In genomic region chr5:24387264-24388241, GRCm38 (mm10) we compare ENCODE assay signal across 8 mouse cellular contexts. TPM values are rescaled to one million over a fixed set of nuclear protein-coding genes. Genes with fewer than 3 reads are reported as not detected.
DNase-seq lines count a peak whose midpoint lies in the region; ATAC-seq and TF ChIP-seq lines count a peak whose summit lies in the region.

No protein-coding gene starts in this region.

- no peak overlapping the region for H3K27ac ChIP-seq in spleen, adult 2 months (ENCODE audit: insufficient read depth, low read length)
- no peak overlapping the region for H3K27ac ChIP-seq in embryonic facial prominence, embryonic 11.5 days (replicated peaks; ENCODE audit: low read depth, low read length)
- H3K27ac ChIP-seq in heart, embryonic 13.5 days (replicated peaks), result peak overlapping the region; percentile 73
- H3K27ac ChIP-seq in kidney, embryonic 15.5 days, result 0 out of 2 replicates have a peak overlapping the region, but pooled peaks have one; percentile 33
- H3K27ac ChIP-seq in midbrain, embryonic 16.5 days (ENCODE audit: low read length), result peak overlapping the region; percentile 42
- H3K27ac ChIP-seq in thymus, adult 2 months (ENCODE audit: control insufficient read depth, insufficient read depth, low read length), result no peak overlapping the region

- ATAC-seq in embryonic facial prominence, embryonic 11.5 days (replicated peaks; ENCODE audit: insufficient number of reproducible peaks, low FRiP score, low TSS enrichment, low read depth), result 0 out of 2 replicates have a peak, but pooled peaks have one; percentile 17
- ATAC-seq in heart, embryonic 13.5 days (ENCODE audit: extremely low read depth, insufficient number of reproducible peaks, low FRiP score, low TSS enrichment), result 0 out of 2 replicates have a peak, but pooled peaks have one; percentile 3
- ATAC-seq in kidney, embryonic 15.5 days (replicated peaks; ENCODE audit: low FRiP score), result peak; percentile 38
- peak; percentile 25; the same call in 1 of the 2 replicates for ATAC-seq in midbrain, embryonic 16.5 days

- no peak for DNase-seq in spleen, adult 2 months (ENCODE audit: low read depth in 1 of 2, low spot score in 2 of 2)
- no peak for DNase-seq in spleen, adult 18-20 months
- DNase-seq in embryonic facial prominence, embryonic 11.5 days (ENCODE audit: low spot score), result peak; percentile 67
- peak; percentile 40 for DNase-seq in liver
- DNase-seq in thymus, adult 2 months, result peak; percentile 40

- no peaks in the 10 kb centered on the region for H3K36me3 ChIP-seq in spleen, adult 2 months (ENCODE audit: control insufficient read depth, insufficient read depth, low read length)
- no peaks in the 10 kb centered on the region for H3K36me3 ChIP-seq in embryonic facial prominence, embryonic 11.5 days (replicated peaks; ENCODE audit: control insufficient read depth, insufficient read depth, low read depth, low read length)
- H3K36me3 ChIP-seq in heart, embryonic 13.5 days, result no peaks in the 10 kb centered on the region
- H3K36me3 ChIP-seq in kidney, embryonic 15.5 days, result no peaks in the 10 kb centered on the region
- H3K36me3 ChIP-seq in midbrain, embryonic 16.5 days (ENCODE audit: control insufficient read depth, insufficient read depth, low read length), result no peaks in the 10 kb centered on the region
- H3K36me3 ChIP-seq in thymus, adult 2 months (ENCODE audit: control insufficient read depth, insufficient read depth, low read length), result no peaks in the 10 kb centered on the region

- no peak for TF ChIP-seq CTCF in spleen, adult 2 months (IDR thresholded peaks at IDR 0.05; ENCODE audit: extremely low read depth, insufficient read depth, insufficient read length, insufficient replicate concordance)
- no peak for TF ChIP-seq CTCF in thymus, adult 2 months (IDR thresholded peaks at IDR 0.05; ENCODE audit: borderline replicate concordance, control insufficient read depth, extremely low read depth, insufficient read depth, low read length, poor library complexity)

- H3K27me3 ChIP-seq in spleen, adult 2 months (ENCODE audit: control insufficient read depth, insufficient read depth, low read length), result peaks cover 10% of the 10 kb centered on the region
- peaks cover 14% of the 10 kb centered on the region for H3K27me3 ChIP-seq in embryonic facial prominence, embryonic 11.5 days (ENCODE audit: control insufficient read depth, insufficient read depth, low read length)
- H3K27me3 ChIP-seq in heart, embryonic 13.5 days (replicated peaks), result peaks cover 43% of the 10 kb centered on the region
- peaks cover 38% of the 10 kb centered on the region for H3K27me3 ChIP-seq in kidney, embryonic 15.5 days
- H3K27me3 ChIP-seq in midbrain, embryonic 16.5 days (ENCODE audit: control insufficient read depth, insufficient read depth, low read depth, low read length), result peaks cover 29% of the 10 kb centered on the region
- no peaks in the 10 kb centered on the region for H3K27me3 ChIP-seq in thymus, adult 2 months (ENCODE audit: control insufficient read depth, insufficient read depth, low read length)

- 3% methylated on average over 73 of the region's 73 CpGs for WGBS in spleen, adult 2 months
- WGBS in embryonic facial prominence, embryonic 11.5 days, result 2% methylated on average over 73 of the region's 73 CpGs
- WGBS in heart, embryonic 13.5 days, result 1% methylated on average over 72 of the region's 73 CpGs
- WGBS in kidney, embryonic 15.5 days, result 1% methylated on average over 73 of the region's 73 CpGs
- WGBS in midbrain, embryonic 16.5 days, result under 1% methylated on average over 68 of the region's 73 CpGs
- WGBS in thymus, adult 2 months, result 3% methylated on average over 73 of the region's 73 CpGs

- H3K9me3 ChIP-seq in embryonic facial prominence, embryonic 11.5 days (replicated peaks; ENCODE audit: control insufficient read depth, low read length), result no peaks in the 10 kb centered on the region
- H3K9me3 ChIP-seq in heart, embryonic 13.5 days, result no peaks in the 10 kb centered on the region
- no peaks in the 10 kb centered on the region for H3K9me3 ChIP-seq in kidney, embryonic 15.5 days (replicated peaks)
- no peaks in the 10 kb centered on the region for H3K9me3 ChIP-seq in midbrain, embryonic 16.5 days (replicated peaks; ENCODE audit: control insufficient read depth, low read length, poor library complexity, severe bottlenecking)

- H3K4me3 ChIP-seq in spleen, adult 2 months (ENCODE audit: extremely low read depth, insufficient read depth, insufficient read length), result peak overlapping the region; percentile 49; the same call in 1 of the 2 replicates
- peak overlapping the region; percentile 43 for H3K4me3 ChIP-seq in embryonic facial prominence, embryonic 11.5 days (ENCODE audit: low read depth, low read length)
- peak overlapping the region; percentile 57 for H3K4me3 ChIP-seq in heart, embryonic 13.5 days
- peak overlapping the region; percentile 46 for H3K4me3 ChIP-seq in kidney, embryonic 15.5 days (replicated peaks)
- peak overlapping the region; percentile 54 for H3K4me3 ChIP-seq in midbrain, embryonic 16.5 days (ENCODE audit: low read depth, low read length)
- peak overlapping the region; percentile 61 for H3K4me3 ChIP-seq in thymus, adult 2 months (ENCODE audit: control insufficient read depth, insufficient read depth, low read length)

- peaks cover 13% of the 10 kb centered on the region for H3K4me1 ChIP-seq in spleen, adult 2 months (ENCODE audit: control insufficient read depth, insufficient read depth, insufficient read length)
- H3K4me1 ChIP-seq in embryonic facial prominence, embryonic 11.5 days (ENCODE audit: control insufficient read depth, insufficient read depth, low read length), result peaks cover 5% of the 10 kb centered on the region; the same call in 1 of the 2 replicates
- peaks cover 68% of the 10 kb centered on the region for H3K4me1 ChIP-seq in heart, embryonic 13.5 days
- peaks cover 55% of the 10 kb centered on the region for H3K4me1 ChIP-seq in kidney, embryonic 15.5 days
- peaks cover 23% of the 10 kb centered on the region for H3K4me1 ChIP-seq in midbrain, embryonic 16.5 days (ENCODE audit: control insufficient read depth, insufficient read depth, low read length)
- H3K4me1 ChIP-seq in thymus, adult 2 months (replicated peaks; ENCODE audit: control insufficient read depth, insufficient read depth, low read length), result peaks cover 45% of the 10 kb centered on the region

- H3K4me2 ChIP-seq in embryonic facial prominence, embryonic 11.5 days (ENCODE audit: low read depth, low read length), result peak overlapping the region; percentile 97
- peak overlapping the region; percentile 94 for H3K4me2 ChIP-seq in heart, embryonic 13.5 days
- H3K4me2 ChIP-seq in kidney, embryonic 15.5 days, result peak overlapping the region; percentile 95
- peak overlapping the region; percentile 96 for H3K4me2 ChIP-seq in midbrain, embryonic 16.5 days (ENCODE audit: low read length)

- no peak for TF ChIP-seq POLR2A in spleen, adult 2 months (IDR thresholded peaks at IDR 0.05; ENCODE audit: low read depth, low read length)
- TF ChIP-seq POLR2A in thymus, adult 2 months (IDR thresholded peaks at IDR 0.05; ENCODE audit: control insufficient read depth, extremely low read depth, insufficient read depth, low read length, poor library complexity), result no peak

- H3K9ac ChIP-seq in embryonic facial prominence, embryonic 11.5 days (replicated peaks; ENCODE audit: low read length), result peak overlapping the region; percentile 69
- peak overlapping the region; percentile 83 for H3K9ac ChIP-seq in heart, embryonic 13.5 days
- H3K9ac ChIP-seq in kidney, embryonic 15.5 days, result peak overlapping the region; percentile 37
- H3K9ac ChIP-seq in midbrain, embryonic 16.5 days (ENCODE audit: low read depth, low read length), result peak overlapping the region; percentile 70

RNA-seq across cellular contexts. Expression of gene Atg9b, which starts 4.4 kb away (rescaled TPM):
- polyA plus RNA-seq in spleen, adult 2 months (2012; rRNA removed), result 0.71 and 1.2 TPM in 2 replicates
- polyA plus RNA-seq in embryonic facial prominence, embryonic 11.5 days (2014; fragmentation: Nextera tagmentation; extraction: Ambion mirVana), result 0.18 and 0.21 TPM in 2 replicates
- polyA plus RNA-seq in heart, embryonic 13.5 days (2015; fragmentation: Nextera tagmentation; extraction: Ambion mirVana), result 0.87 and 1.4 TPM in 2 replicates
- 0.82 and 1.1 TPM in 2 replicates for polyA plus RNA-seq in kidney, embryonic 15.5 days (2015; fragmentation: Nextera tagmentation; extraction: Ambion mirVana)
- polyA plus RNA-seq in midbrain, embryonic 16.5 days (2015; fragmentation: Nextera tagmentation; extraction: Ambion mirVana), result 3.8 and 4.4 TPM in 2 replicates
- 6.8 and 8.1 TPM in 2 replicates for polyA plus RNA-seq in thymus, adult 2 months (2012; rRNA removed)

RNA-seq across cellular contexts. Expression of gene Abcb8, which starts 5.9 kb away (rescaled TPM):
- polyA plus RNA-seq in spleen, adult 2 months (2012; rRNA removed), result 31.3 and 35.7 TPM in 2 replicates
- 27.0 and 27.4 TPM in 2 replicates for polyA plus RNA-seq in embryonic facial prominence, embryonic 11.5 days (2014; fragmentation: Nextera tagmentation; extraction: Ambion mirVana)
- 62.0 and 63.4 TPM in 2 replicates for polyA plus RNA-seq in heart, embryonic 13.5 days (2015; fragmentation: Nextera tagmentation; extraction: Ambion mirVana)
- 59.2 and 62.0 TPM in 2 replicates for polyA plus RNA-seq in kidney, embryonic 15.5 days (2015; fragmentation: Nextera tagmentation; extraction: Ambion mirVana)
- 49.2 and 54.9 TPM in 2 replicates for polyA plus RNA-seq in midbrain, embryonic 16.5 days (2015; fragmentation: Nextera tagmentation; extraction: Ambion mirVana)
- polyA plus RNA-seq in thymus, adult 2 months (2012; rRNA removed), result 78.2 and 85.0 TPM in 2 replicates

RNA-seq across cellular contexts. Expression of gene Nos3, which starts 22.9 kb away (rescaled TPM):
- 8.4 and 8.5 TPM in 2 replicates for polyA plus RNA-seq in spleen, adult 2 months (2012; rRNA removed)
- polyA plus RNA-seq in embryonic facial prominence, embryonic 11.5 days (2014; fragmentation: Nextera tagmentation; extraction: Ambion mirVana), result 3.2 and 4.2 TPM in 2 replicates
- polyA plus RNA-seq in heart, embryonic 13.5 days (2015; fragmentation: Nextera tagmentation; extraction: Ambion mirVana), result 34.0 and 35.0 TPM in 2 replicates
- 15.4 and 18.4 TPM in 2 replicates for polyA plus RNA-seq in kidney, embryonic 15.5 days (2015; fragmentation: Nextera tagmentation; extraction: Ambion mirVana)
- polyA plus RNA-seq in midbrain, embryonic 16.5 days (2015; fragmentation: Nextera tagmentation; extraction: Ambion mirVana), result 8.8 and 9.7 TPM in 2 replicates
- 3.7 and 5.7 TPM in 2 replicates for polyA plus RNA-seq in thymus, adult 2 months (2012; rRNA removed)

RNA-seq across cellular contexts. Expression of gene Asic3, which starts 25.6 kb away (rescaled TPM):
- polyA plus RNA-seq in spleen, adult 2 months (2012; rRNA removed), result 0.14 and 0.26 TPM in 2 replicates
- 0.42 and 0.45 TPM in 2 replicates for polyA plus RNA-seq in embryonic facial prominence, embryonic 11.5 days (2014; fragmentation: Nextera tagmentation; extraction: Ambion mirVana)
- 0.25 TPM in 1 of 2 replicates, not detected in the other for polyA plus RNA-seq in heart, embryonic 13.5 days (2015; fragmentation: Nextera tagmentation; extraction: Ambion mirVana)
- polyA plus RNA-seq in kidney, embryonic 15.5 days (2015; fragmentation: Nextera tagmentation; extraction: Ambion mirVana), result 0.39 and 0.53 TPM in 2 replicates
- 0.24 TPM in 1 of 2 replicates, not detected in the other for polyA plus RNA-seq in midbrain, embryonic 16.5 days (2015; fragmentation: Nextera tagmentation; extraction: Ambion mirVana)
- polyA plus RNA-seq in thymus, adult 2 months (2012; rRNA removed), result 2.1 and 2.6 TPM in 2 replicates

RNA-seq across cellular contexts. Expression of gene Cdk5, which starts 35.8 kb away (rescaled TPM):
- polyA plus RNA-seq in spleen, adult 2 months (2012; rRNA removed), result 33.7 and 43.1 TPM in 2 replicates
- polyA plus RNA-seq in embryonic facial prominence, embryonic 11.5 days (2014; fragmentation: Nextera tagmentation; extraction: Ambion mirVana), result 49.9 and 50.8 TPM in 2 replicates
- polyA plus RNA-seq in heart, embryonic 13.5 days (2015; fragmentation: Nextera tagmentation; extraction: Ambion mirVana), result 25.8 and 28.7 TPM in 2 replicates
- polyA plus RNA-seq in kidney, embryonic 15.5 days (2015; fragmentation: Nextera tagmentation; extraction: Ambion mirVana), result 50.1 and 52.2 TPM in 2 replicates
- 130 and 149 TPM in 2 replicates for polyA plus RNA-seq in midbrain, embryonic 16.5 days (2015; fragmentation: Nextera tagmentation; extraction: Ambion mirVana)
- 62.3 and 87.0 TPM in 2 replicates for polyA plus RNA-seq in thymus, adult 2 months (2012; rRNA removed)

Comparison
In these comparisons a context has a peak if more than half of its experiments do, and no peak if none do; other contexts are left out.
1. DNase-seq: peak in embryonic facial prominence, embryonic 11.5 days (single experiment), liver (single experiment) and thymus, adult 2 months (single experiment); none in spleen, adult 2 months (0 of 2) and spleen, adult 18-20 months (0 of 2).
2. H3K27ac ChIP-seq: peak in heart, embryonic 13.5 days (single experiment), kidney, embryonic 15.5 days (single experiment) and midbrain, embryonic 16.5 days (single experiment); none in spleen, adult 2 months (single experiment), embryonic facial prominence, embryonic 11.5 days (single experiment) and thymus, adult 2 months (single experiment).
3. Peak in every context shown above with its lines, with median percentiles within 50 percentile points of each other: H3K4me3 ChIP-seq, ATAC-seq, H3K4me2 ChIP-seq and H3K9ac ChIP-seq.